Mouse (Mus musculus) MEL-GATA-1-ER (cell line): ENCODE measurements at regions not wholly inside any gene's neighbourhood (a gene's known extent, or its start where the extent isn't known, plus 50 kb on each side); places are given as distances from the start of the nearest gene placed in this dataset.

ENCODE experiments used
- DNase-seq: peaks from one replicate; pipeline ENCODE4 v3.0.0-alpha.2; 2012; ENCODE audit warnings: low read depth; ENCODE audit errors: extremely low read depth

GRCm38 (mm10) chr10:24357636-24358035 is 134.3 kb downstream of the Moxd1 start:
- no peak for DNase-seq

GRCm38 (mm10) chr10:24361424-24361823 is 138.1 kb downstream of the Moxd1 start:
- DNase-seq: no peak

GRCm38 (mm10) chr10:24365369-24365768 is 142.1 kb downstream of the Moxd1 start:
- no peak for DNase-seq

GRCm38 (mm10) chr10:24367010-24367409 is 143.7 kb downstream of the Moxd1 start:
- DNase-seq: no peak

GRCm38 (mm10) chr10:24373957-24374356 is 150.6 kb downstream of the Moxd1 start:
- DNase-seq: no peak

GRCm38 (mm10) chr10:24379291-24379690 is 156.0 kb downstream of the Moxd1 start:
- DNase-seq: no peak

- DNase-seq: no peak
Observed at GRCm38 (mm10) chr10:24380478-24381273, 157.4 kb downstream of the Moxd1 start.

GRCm38 (mm10) chr10:24381917-24382316 is 158.6 kb downstream of the Moxd1 start:
- DNase-seq: peak; percentile 3

- no peak for DNase-seq
Observed at GRCm38 (mm10) chr10:24384061-24384460, 160.7 kb downstream of the Moxd1 start.

- no peak for DNase-seq
Observed at GRCm38 (mm10) chr10:24388229-24388628, 164.9 kb downstream of the Moxd1 start.

GRCm38 (mm10) chr10:24391039-24391438 is 167.7 kb downstream of the Moxd1 start:
- no peak for DNase-seq

GRCm38 (mm10) chr10:24392066-24392465 is 168.7 kb downstream of the Moxd1 start:
- no peak for DNase-seq

GRCm38 (mm10) chr10:24395999-24396784 is 172.9 kb downstream of the Moxd1 start:
- no peak for DNase-seq

GRCm38 (mm10) chr10:24397125-24397524 is 173.8 kb downstream of the Moxd1 start:
- DNase-seq: no peak

- no peak for DNase-seq
Observed at GRCm38 (mm10) chr10:24404851-24405250, 181.5 kb downstream of the Moxd1 start.

GRCm38 (mm10) chr10:24406953-24407352 is 183.6 kb downstream of the Moxd1 start:
- no peak for DNase-seq

- no peak for DNase-seq
Observed at GRCm38 (mm10) chr10:24407411-24408227, 184.3 kb downstream of the Moxd1 start.

- DNase-seq: no peak
Observed at GRCm38 (mm10) chr10:24409976-24410375, 185.3 kb upstream of the Ccn2 start.

GRCm38 (mm10) chr10:24410885-24411284 is 184.4 kb upstream of the Ccn2 start:
- no peak for DNase-seq

- DNase-seq: no peak
Observed at GRCm38 (mm10) chr10:24422498-24423160, 172.6 kb upstream of the Ccn2 start.

GRCm38 (mm10) chr10:24433737-24434367 is 161.4 kb upstream of the Ccn2 start:
- DNase-seq: no peak
